Mouse (Mus musculus): ENCODE measurements around the gene Selenom. TPM values are rescaled to one million over a fixed set of nuclear protein-coding genes. Genes with fewer than 3 reads are reported as not detected.

Gene Selenom
- polyA plus RNA-seq (2016; fragmentation: Nextera tagmentation; extraction: Ambion mirVana), result 125 and 129 TPM in 2 replicates

GRCm38 (mm10) chr11:3514529-3515054 is at the start of gene Selenom:
Selenom (plus strand) TSS chr11:3514684.
- Histone ChIP-seq H3K9ac (peak within 1 kb of the TSS; percentile 76), H3K36me3 (peaks cover 12% of the 10 kb centered on the region), H3K27ac (ENCODE audit: poor library complexity, severe bottlenecking) (peak within 1 kb of the TSS; percentile 27), H3K4me1 (replicated peaks) (peaks cover 50% of the 10 kb centered on the region), H3K4me2 (peak within 1 kb of the TSS; percentile 72), H3K4me3 (peak within 1 kb of the TSS; percentile 54), H3K9me3 (replicated peaks) (no peaks in the 10 kb centered on the region), H3K27me3 (replicated peaks) (no peaks in the 10 kb centered on the region)
- ATAC-seq (ENCODE audit: insufficient number of reproducible peaks, low FRiP score), result peak; percentile 65
- WGBS, result under 1% methylated on average over 26 of the region's 26 CpGs

- H3K27me3 ChIP-seq (replicated peaks), result 0 out of 2 replicates have a peak, but pooled peaks cover 6% of the 10 kb centered on the region
- H3K4me3 ChIP-seq, result no peak overlapping the region
- peaks cover 4% of the 10 kb centered on the region; the same call in 1 of the 2 replicates for H3K4me1 ChIP-seq (replicated peaks)
- no peaks in the 10 kb centered on the region for H3K36me3 ChIP-seq
- WGBS, result 24% methylated on average over 11 of the region's 11 CpGs
- no peak for ATAC-seq (ENCODE audit: insufficient number of reproducible peaks, low FRiP score)
- no peaks in the 10 kb centered on the region; the same call in 1 of the 2 replicates for H3K9me3 ChIP-seq (replicated peaks)
- 0 out of 2 replicates have a peak overlapping the region, but pooled peaks have one; percentile 30 for H3K9ac ChIP-seq
- no peak overlapping the region for H3K4me2 ChIP-seq
- no peak overlapping the region for H3K27ac ChIP-seq (ENCODE audit: poor library complexity, severe bottlenecking)
Measured at GRCm38 (mm10) chr11:3471448-3471850, 43.0 kb upstream of the Selenom start.

DNA sequence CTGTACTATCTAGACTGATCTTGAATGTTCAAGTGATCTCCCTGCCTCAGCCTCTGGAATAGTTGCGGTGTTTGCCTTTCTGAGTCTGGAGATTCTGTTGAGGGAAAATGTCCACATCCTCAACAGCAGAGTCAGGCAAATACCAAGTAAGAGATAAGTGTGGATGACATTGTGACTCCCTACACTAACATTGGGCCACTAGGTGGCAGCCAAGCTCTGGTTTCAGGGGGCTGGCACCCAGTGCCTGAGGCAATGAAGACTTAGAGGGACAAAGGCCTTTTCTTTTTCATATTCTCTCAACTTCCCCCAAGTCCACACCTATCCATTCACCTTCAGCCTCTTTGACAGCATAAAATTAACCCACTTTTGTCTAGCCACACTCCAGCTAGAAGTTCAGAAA is 42.0 kb upstream of the Selenom start:
- H3K4me3 ChIP-seq, result no peak overlapping the region
- H3K9ac ChIP-seq, result no peak overlapping the region
- H3K27me3 ChIP-seq (replicated peaks), result 0 out of 2 replicates have a peak, but pooled peaks cover 6% of the 10 kb centered on the region
- peak; percentile 66; the same call in 1 of the 2 replicates for ATAC-seq (ENCODE audit: insufficient number of reproducible peaks, low FRiP score)
- no peaks in the 10 kb centered on the region; the same call in 1 of the 2 replicates for H3K9me3 ChIP-seq (replicated peaks)
- H3K4me1 ChIP-seq (replicated peaks), result peaks cover 4% of the 10 kb centered on the region; the same call in 1 of the 2 replicates
- WGBS, result 15% methylated on average over 1 of the region's 1 CpGs
- no peak overlapping the region for H3K4me2 ChIP-seq
- no peak overlapping the region for H3K27ac ChIP-seq (ENCODE audit: poor library complexity, severe bottlenecking)
- no peaks in the 10 kb centered on the region for H3K36me3 ChIP-seq

DNA sequence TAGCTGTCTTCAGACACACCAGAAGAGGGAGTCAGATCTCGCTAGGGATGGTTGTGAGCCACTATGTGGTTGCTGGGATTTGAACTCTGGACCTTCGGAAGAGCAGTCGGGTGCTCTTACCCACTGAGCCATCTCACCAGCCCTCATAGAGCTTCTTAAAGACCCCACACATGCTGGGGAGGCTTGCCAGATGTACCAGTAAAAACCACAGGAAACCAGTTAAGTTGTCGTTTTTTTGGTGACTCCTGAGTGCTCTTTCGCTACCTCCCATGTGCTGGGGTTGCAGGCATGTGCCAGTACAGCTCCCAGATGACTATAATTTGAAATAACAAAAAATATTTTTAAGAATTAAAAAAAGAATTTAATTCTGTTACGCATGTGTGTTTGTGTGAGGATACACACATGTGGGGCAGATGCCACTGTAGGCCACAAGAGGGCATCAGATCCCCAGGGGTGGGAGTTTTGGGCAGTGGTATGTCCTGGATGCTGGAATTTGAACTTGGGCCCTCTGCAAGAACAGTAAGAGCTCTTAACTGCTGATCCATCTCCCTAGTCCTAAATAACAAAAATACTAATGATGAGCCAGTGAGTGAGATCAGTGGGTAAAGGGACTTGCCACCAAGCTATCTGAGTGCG is 39.9 kb upstream of the Selenom start:
- H3K4me1 ChIP-seq (replicated peaks), result peaks cover under 1% of the 10 kb centered on the region; the same call in 1 of the 2 replicates
- WGBS, result 88% methylated on average over 7 of the region's 7 CpGs
- H3K27ac ChIP-seq (ENCODE audit: poor library complexity, severe bottlenecking), result no peak overlapping the region
- H3K4me3 ChIP-seq, result no peak overlapping the region
- H3K9ac ChIP-seq, result no peak overlapping the region
- H3K27me3 ChIP-seq (replicated peaks), result 0 out of 2 replicates have a peak, but pooled peaks cover 6% of the 10 kb centered on the region
- H3K4me2 ChIP-seq, result no peak overlapping the region
- no peaks in the 10 kb centered on the region for H3K36me3 ChIP-seq
- no peak for ATAC-seq (ENCODE audit: insufficient number of reproducible peaks, low FRiP score)
- no peaks in the 10 kb centered on the region; the same call in 1 of the 2 replicates for H3K9me3 ChIP-seq (replicated peaks)

- no peak overlapping the region for H3K27ac ChIP-seq (ENCODE audit: poor library complexity, severe bottlenecking)
- no peak for ATAC-seq (ENCODE audit: insufficient number of reproducible peaks, low FRiP score)
- H3K4me2 ChIP-seq, result no peak overlapping the region
- H3K36me3 ChIP-seq, result no peaks in the 10 kb centered on the region
- H3K9ac ChIP-seq, result no peak overlapping the region
- 0 out of 2 replicates have a peak, but pooled peaks cover 6% of the 10 kb centered on the region for H3K27me3 ChIP-seq (replicated peaks)
- H3K4me3 ChIP-seq, result no peak overlapping the region
- no peaks in the 10 kb centered on the region; the same call in 1 of the 2 replicates for H3K4me1 ChIP-seq (replicated peaks)
- H3K9me3 ChIP-seq (replicated peaks), result no peaks in the 10 kb centered on the region; the same call in 1 of the 2 replicates
Measured at GRCm38 (mm10) chr11:3475489-3475888, 39.0 kb upstream of the Selenom start.

DNA sequence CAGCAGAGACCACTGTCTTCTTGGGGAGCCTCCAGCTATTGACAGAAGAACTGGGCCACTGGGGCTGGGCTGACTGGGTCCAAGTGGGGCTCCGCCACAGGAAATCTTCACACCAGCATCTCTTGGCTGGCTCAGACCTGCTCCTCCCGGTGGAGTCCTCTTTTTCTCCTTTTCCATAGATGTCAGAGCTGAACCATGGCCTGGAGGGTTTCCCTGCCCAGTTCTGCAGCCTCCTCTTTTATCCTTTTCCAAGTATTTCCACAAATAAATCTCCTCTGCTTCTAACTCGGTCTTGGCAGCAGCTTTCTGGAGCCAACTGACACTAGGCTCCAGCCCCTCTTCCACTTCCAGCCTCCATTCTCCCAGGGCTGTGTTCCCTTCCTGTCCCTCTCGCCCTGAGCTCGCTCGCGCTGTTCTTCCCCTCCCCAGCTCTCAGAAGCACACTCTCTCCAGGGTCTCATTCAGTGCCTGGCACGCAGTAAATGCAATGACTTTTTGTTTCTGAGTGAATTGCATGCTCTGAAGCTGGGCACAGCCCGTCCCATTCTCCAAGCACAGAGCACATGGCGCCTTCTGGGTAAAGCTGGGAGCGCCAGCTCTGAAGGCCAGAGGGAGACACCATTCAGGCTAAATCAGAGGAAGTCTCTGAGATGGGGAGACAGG is 30.4 kb upstream of the Selenom start:
- Histone ChIP-seq H3K4me2 (no peak overlapping the region), H3K27ac (ENCODE audit: poor library complexity, severe bottlenecking) (no peak overlapping the region), H3K27me3 (replicated peaks) (no peaks in the 10 kb centered on the region), H3K4me1 (replicated peaks) (no peaks in the 10 kb centered on the region), H3K9me3 (replicated peaks) (no peaks in the 10 kb centered on the region), H3K9ac (no peak overlapping the region), H3K4me3 (no peak overlapping the region), H3K36me3 (no peaks in the 10 kb centered on the region)
- ATAC-seq (ENCODE audit: insufficient number of reproducible peaks, low FRiP score), result no peak
- WGBS, result 55% methylated on average over 11 of the region's 11 CpGs

DNA sequence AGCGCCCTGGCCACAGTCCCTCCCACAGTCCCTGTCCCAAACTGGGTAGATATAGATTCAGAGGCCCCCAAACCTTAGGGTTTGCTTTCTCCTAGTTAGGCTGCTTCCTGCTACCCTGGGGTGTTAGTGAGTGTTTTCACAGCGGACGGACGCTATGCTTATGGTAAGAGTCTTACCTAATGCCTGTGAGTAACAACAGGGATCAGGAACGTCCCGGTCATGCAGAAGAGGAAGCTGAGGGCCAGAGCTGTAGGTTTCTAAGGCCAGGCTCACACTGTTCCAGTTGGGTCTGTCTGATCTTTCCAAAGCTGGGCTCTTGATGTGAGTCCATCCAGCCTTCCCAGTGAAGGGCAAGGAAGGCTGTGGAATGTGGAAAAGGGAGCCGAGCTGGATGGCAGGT is 28.1 kb upstream of the Selenom start:
- no peaks in the 10 kb centered on the region for H3K36me3 ChIP-seq
- H3K4me2 ChIP-seq, result no peak overlapping the region
- H3K27ac ChIP-seq (ENCODE audit: poor library complexity, severe bottlenecking), result no peak overlapping the region
- no peak overlapping the region for H3K4me3 ChIP-seq
- no peak for ATAC-seq (ENCODE audit: insufficient number of reproducible peaks, low FRiP score)
- no peaks in the 10 kb centered on the region for H3K27me3 ChIP-seq (replicated peaks)
- 68% methylated on average over 7 of the region's 7 CpGs for WGBS
- no peak overlapping the region for H3K9ac ChIP-seq
- H3K9me3 ChIP-seq (replicated peaks), result no peaks in the 10 kb centered on the region
- no peaks in the 10 kb centered on the region for H3K4me1 ChIP-seq (replicated peaks)

DNA sequence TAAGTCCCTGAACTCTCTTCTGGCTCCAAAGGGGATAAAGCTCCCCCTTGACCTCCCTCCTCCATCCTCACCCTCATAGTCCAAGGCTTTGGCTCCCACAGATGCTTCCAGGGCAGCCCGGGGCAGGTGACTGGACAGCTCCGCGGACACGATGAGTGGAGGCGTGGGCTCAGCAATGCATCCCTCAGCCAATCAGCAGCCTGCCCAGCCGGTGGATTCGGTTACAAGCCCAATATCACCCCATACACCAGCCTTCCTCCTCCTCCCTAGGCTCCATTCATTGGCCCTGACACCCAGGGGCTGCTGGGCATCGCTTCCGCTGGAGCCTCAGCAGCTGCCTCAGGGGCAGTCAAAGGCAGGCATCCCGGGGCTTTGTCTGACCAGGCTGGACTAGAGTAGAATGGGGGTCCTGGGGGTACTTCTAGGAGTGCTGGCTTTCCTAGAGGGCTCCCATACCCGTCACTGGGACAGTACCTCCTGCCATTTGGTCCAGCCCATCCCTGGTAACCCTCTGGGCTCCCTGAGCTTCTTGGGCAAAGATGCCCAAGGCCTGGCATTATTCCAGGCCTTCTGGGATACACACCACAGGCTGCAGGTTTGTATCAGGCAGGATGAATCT is 26.4 kb upstream of the Selenom start, which contains the start of gene Pla2g3:
TSS of gene Pla2g3 (plus strand) at position 333 of the 619 bp plus-strand sequence.
- no peaks in the 10 kb centered on the region for H3K27me3 ChIP-seq (replicated peaks)
- no peaks in the 10 kb centered on the region for H3K36me3 ChIP-seq
- no peak within 1 kb of the TSS for H3K4me2 ChIP-seq
- 0 out of 2 replicates have a peak, but pooled peaks cover 3% of the 10 kb centered on the region for H3K4me1 ChIP-seq (replicated peaks)
- H3K27ac ChIP-seq (ENCODE audit: poor library complexity, severe bottlenecking), result no peak within 1 kb of the TSS
- 33% methylated on average over 11 of the region's 11 CpGs for WGBS
- H3K9ac ChIP-seq, result no peak within 1 kb of the TSS
- H3K9me3 ChIP-seq (replicated peaks), result no peaks in the 10 kb centered on the region
- ATAC-seq (ENCODE audit: insufficient number of reproducible peaks, low FRiP score), result no peak
- no peak within 1 kb of the TSS for H3K4me3 ChIP-seq

- no peak overlapping the region for H3K9ac ChIP-seq
- H3K4me3 ChIP-seq, result no peak overlapping the region
- 42% methylated on average over 5 of the region's 5 CpGs for WGBS
- H3K4me1 ChIP-seq (replicated peaks), result 0 out of 2 replicates have a peak, but pooled peaks cover 3% of the 10 kb centered on the region
- no peaks in the 10 kb centered on the region for H3K36me3 ChIP-seq
- no peak overlapping the region for H3K4me2 ChIP-seq
- ATAC-seq (ENCODE audit: insufficient number of reproducible peaks, low FRiP score), result no peak
- no peak overlapping the region for H3K27ac ChIP-seq (ENCODE audit: poor library complexity, severe bottlenecking)
- no peaks in the 10 kb centered on the region for H3K27me3 ChIP-seq (replicated peaks)
- no peaks in the 10 kb centered on the region for H3K9me3 ChIP-seq (replicated peaks)
Measured at GRCm38 (mm10) chr11:3489036-3489435, 25.4 kb upstream of the Selenom start.

GRCm38 (mm10) chr11:3492748-3493147 is 21.7 kb upstream of the Selenom start:
- no peak overlapping the region for H3K9ac ChIP-seq
- WGBS, result 63% methylated on average over 4 of the region's 4 CpGs

DNA sequence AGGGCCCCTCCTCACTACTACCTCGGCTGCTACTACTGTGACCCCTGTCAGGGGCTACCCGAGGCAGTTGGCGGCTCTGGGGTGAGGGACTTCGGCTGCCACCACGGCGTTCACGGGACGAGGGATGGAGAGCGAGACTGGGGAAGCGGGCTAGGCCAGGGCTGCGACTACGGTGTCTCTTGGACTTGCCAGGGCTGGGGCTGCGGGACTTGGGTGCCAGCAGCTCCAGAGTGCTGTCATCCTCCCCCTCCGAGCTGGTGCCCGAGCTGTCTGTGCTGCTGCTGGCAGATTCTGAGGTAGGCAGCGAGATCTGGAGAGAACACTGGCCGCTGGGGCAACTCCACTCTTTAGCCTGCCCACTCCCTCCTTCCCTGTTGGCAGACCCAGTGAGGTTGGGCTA is 19.6 kb upstream of the Selenom start:
- Histone ChIP-seq H3K27ac (ENCODE audit: poor library complexity, severe bottlenecking) (no peak overlapping the region), H3K4me2 (no peak overlapping the region), H3K9ac (no peak overlapping the region), H3K36me3 (no peaks in the 10 kb centered on the region), H3K4me1 (replicated peaks) (peaks cover 11% of the 10 kb centered on the region; the same call in 1 of the 2 replicates), H3K9me3 (replicated peaks) (no peaks in the 10 kb centered on the region), H3K27me3 (replicated peaks) (no peaks in the 10 kb centered on the region), H3K4me3 (no peak overlapping the region)
- 80% methylated on average over 17 of the region's 17 CpGs for WGBS
- ATAC-seq (ENCODE audit: insufficient number of reproducible peaks, low FRiP score), result no peak

More at GRCm38 (mm10) chr11:3492748-3493147, 21.7 kb upstream of the Selenom start:
- Histone ChIP-seq H3K27me3 (replicated peaks) (no peaks in the 10 kb centered on the region), H3K9me3 (replicated peaks) (no peaks in the 10 kb centered on the region), H3K4me2 (no peak overlapping the region), H3K27ac (ENCODE audit: poor library complexity, severe bottlenecking) (no peak overlapping the region), H3K36me3 (no peaks in the 10 kb centered on the region), H3K4me3 (no peak overlapping the region), H3K4me1 (replicated peaks) (peaks cover 11% of the 10 kb centered on the region; the same call in 1 of the 2 replicates)
- ATAC-seq (ENCODE audit: insufficient number of reproducible peaks, low FRiP score), result no peak

Measured in heart, embryonic 12.5 days (tissue).